Mouse (Mus musculus) large intestine, adult 2 months (tissue): ENCODE measurements at regions not wholly inside any gene's neighbourhood (a gene's known extent, or its start where the extent isn't known, plus 50 kb on each side); places are given as distances from the start of the nearest gene placed in this dataset.

ENCODE experiments used
- DNase-seq: peaks from one replicate; pipeline ENCODE4 v3.0.0-alpha.2; 2012; ENCODE audit warnings: low read depth, low spot score
- WGBS: fragments of 180-500 bp; shearing (Covaris S2); methylation state at CpG from one replicate; pipeline ENCODE4 v1.1.7; 2018; 5-methylcytosine and 5-hydroxymethylcytosine counted together

DNA sequence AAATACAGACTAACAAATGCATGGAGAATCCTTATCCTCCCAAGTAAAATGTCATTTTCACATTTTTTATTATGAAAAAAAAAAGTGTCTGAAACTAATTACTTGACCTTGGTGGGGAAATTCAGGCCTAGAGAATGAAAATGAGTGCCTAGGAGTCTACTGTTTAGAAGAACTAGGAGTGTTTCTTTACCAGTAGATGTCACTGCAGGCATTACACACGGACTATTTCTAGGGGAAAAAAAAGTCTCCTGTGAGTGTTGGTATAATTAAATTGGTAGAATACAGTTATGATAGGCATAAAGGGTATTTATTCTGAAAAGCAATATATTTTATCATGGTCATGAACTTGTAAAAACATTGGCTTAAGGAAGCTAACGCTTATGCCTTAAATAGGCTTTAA, 55.5 kb upstream of the Mpdz start:
- 19% methylated on average over 2 of the region's 2 CpGs for WGBS
- no peak for DNase-seq

DNA sequence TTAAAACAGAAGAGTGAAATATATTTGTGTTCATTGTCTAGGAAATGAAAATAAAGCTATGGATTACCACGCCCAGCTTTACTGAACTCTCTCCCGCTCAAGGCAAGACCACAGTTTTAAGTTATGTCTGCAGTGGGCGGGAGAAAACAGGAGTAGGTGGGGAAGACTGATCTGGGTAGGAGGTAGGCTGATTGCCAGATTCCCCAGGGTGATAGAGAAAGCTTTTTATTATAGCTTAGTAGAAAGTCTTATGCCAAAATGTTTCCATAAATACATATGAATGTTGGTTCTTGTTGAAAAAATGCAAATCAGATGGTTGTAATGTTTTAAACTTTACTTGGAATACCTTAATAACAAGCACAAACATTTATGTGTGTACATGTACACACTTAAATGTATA, 50.2 kb upstream of the Mpdz start:
- 68% methylated on average over 3 of the region's 3 CpGs for WGBS
- DNase-seq = no peak
